Mouse (Mus musculus) gastrocnemius, adult 18-20 months (tissue): ENCODE results near the gene Zzz3. TPM values are rescaled to one million over a fixed set of nuclear protein-coding genes. Genes with fewer than 3 reads are reported as not detected.

ENCODE experiments used
- DNase-seq: peaks from one replicate; pipeline ENCODE4 v3.0.0; 2021; ENCODE audit warnings: low spot score
- long read RNA-seq, 2 experiments: library from polyadenylated mRNA; stranded (forward); transcript quantifications; one replicate each; pipeline ENCODE4 v2.0.0; 2021
- total RNA-seq, 2 experiments: library from RNA; stranded (reverse); gene quantifications; 2 replicates each; pipeline ENCODE4 v1.2.3; 2021

The Zzz3 gene
- 10 to 100 TPM; 13.4 to 16.5 TPM for total RNA-seq
- long read RNA-seq, experiment 1, full-length matches to known transcripts: 9 of 26 reads
- long read RNA-seq, experiment 1, partial matches to known transcripts: 1 of 26 reads
- long read RNA-seq, experiment 1, other reads (novel, unspliced or antisense): 16 of 26 reads
- long read RNA-seq, experiment 2, full-length matches to known transcripts: 6 of 16 reads
- long read RNA-seq, experiment 2, partial matches to known transcripts: 2 of 16 reads
- long read RNA-seq, experiment 2, other reads (novel, unspliced or antisense): 8 of 16 reads

- peak; percentile 85 for DNase-seq
Measured at GRCm38 (mm10) chr3:152395350-152396277, at the start of gene Zzz3. Gene Zzz3, plus strand, starts transcription at chr3:152395473.

GRCm38 (mm10) chr3:152345732-152346632 is 49.3 kb upstream of the Zzz3 start, which contains the start of gene Usp33:
Gene Usp33, plus strand, starts transcription at chr3:152346478.
- peak; percentile 94 for DNase-seq

GRCm38 (mm10) chr3:152346633-152347141 is 48.6 kb upstream of the Zzz3 start:
- DNase-seq: peak; percentile 55

- no peak for DNase-seq
Measured at GRCm38 (mm10) chr3:152347227-152347626, 48.0 kb upstream of the Zzz3 start.

- DNase-seq: no peak
Measured at GRCm38 (mm10) chr3:152348011-152348830, 47.1 kb upstream of the Zzz3 start.

- no peak for DNase-seq
Measured at GRCm38 (mm10) chr3:152350431-152350830, 44.8 kb upstream of the Zzz3 start.

GRCm38 (mm10) chr3:152350966-152351365 is 44.3 kb upstream of the Zzz3 start:
- no peak for DNase-seq

GRCm38 (mm10) chr3:152352289-152352688 is 43.0 kb upstream of the Zzz3 start:
- DNase-seq: no peak

GRCm38 (mm10) chr3:152353434-152354177 is 41.7 kb upstream of the Zzz3 start:
- DNase-seq: no peak

- no peak for DNase-seq
Measured at GRCm38 (mm10) chr3:152355361-152355760, 39.9 kb upstream of the Zzz3 start.

GRCm38 (mm10) chr3:152356751-152357150 is 38.5 kb upstream of the Zzz3 start:
- no peak for DNase-seq

GRCm38 (mm10) chr3:152359151-152359550 is 36.1 kb upstream of the Zzz3 start:
- peak; percentile 46 for DNase-seq

GRCm38 (mm10) chr3:152364181-152364580 is 31.1 kb upstream of the Zzz3 start:
- no peak for DNase-seq

GRCm38 (mm10) chr3:152376063-152376462 is 19.2 kb upstream of the Zzz3 start:
- no peak for DNase-seq

GRCm38 (mm10) chr3:152384106-152384505 is 11.2 kb upstream of the Zzz3 start:
- DNase-seq: no peak

- peak; percentile 97 for DNase-seq
Measured at GRCm38 (mm10) chr3:152396278-152396987, 1.2 kb downstream of the Zzz3 start.

- peak; percentile 34 for DNase-seq
Measured at GRCm38 (mm10) chr3:152396988-152397314, 1.7 kb downstream of the Zzz3 start.

GRCm38 (mm10) chr3:152397335-152397940 is 2.2 kb downstream of the Zzz3 start:
- DNase-seq: no peak

GRCm38 (mm10) chr3:152400441-152400840 is 5.2 kb downstream of the Zzz3 start:
- DNase-seq: no peak
